Mouse (Mus musculus): ENCODE results near the gene Krt39. TPM values are rescaled to one million over a fixed set of nuclear protein-coding genes. Genes with fewer than 3 reads are reported as not detected.

Gene Krt39
- total RNA-seq, 2 experiments from 2014 or later: not detected

- no peak for DNase-seq
Measured at GRCm38 (mm10) chr11:99471946-99472345, 49.2 kb downstream of the Krt39 start.

- DNase-seq: no peak
Measured at GRCm38 (mm10) chr11:99469228-99469627, 51.9 kb downstream of the Krt39 start.

- DNase-seq: no peak
Measured at GRCm38 (mm10) chr11:99468566-99468965, 52.6 kb downstream of the Krt39 start.

GRCm38 (mm10) chr11:99466316-99466715 is 54.8 kb downstream of the Krt39 start:
- no peak for DNase-seq

GRCm38 (mm10) chr11:99464836-99465235 is 56.3 kb downstream of the Krt39 start:
- DNase-seq: peak; percentile 48 to 85

Other genes with a start within 250 kb of the Krt39 start
- gene Krt24, start 236.1 kb downstream of the Krt39 start, total RNA-seq (2021): not detected
- gene Krt25, start 198.4 kb downstream of the Krt39 start, total RNA-seq (2021): not detected
- gene Krt26, start 183.4 kb downstream of the Krt39 start, total RNA-seq (2021): not detected
- gene Krt27, start 170.2 kb downstream of the Krt39 start, total RNA-seq (2021): not detected
- gene Krt28, start 146.4 kb downstream of the Krt39 start, total RNA-seq (2021): not detected
- 1 to 10 TPM; 4.1 to 5.1 TPM for gene Krt10, start 132.0 kb downstream of the Krt39 start, total RNA-seq (2021)
- gene Krt12, start 99.1 kb downstream of the Krt39 start, total RNA-seq (2021): not detected
- not detected for gene Krt20, start 83.2 kb downstream of the Krt39 start, total RNA-seq (2021)
- gene Krt23, start 28.2 kb downstream of the Krt39 start, total RNA-seq (2021): under 1 TPM in 1 of 2 experiments, not detected in 1; 0.31 TPM
- gene Krt40, start 21.8 kb upstream of the Krt39 start, total RNA-seq (2021): not detected
- gene Krtap3-3, start 29.5 kb upstream of the Krt39 start, total RNA-seq (2021): not detected
- not detected for gene Krtap3-2, start 35.5 kb upstream of the Krt39 start, total RNA-seq (2021)
- not detected for gene Gm11939, start 38.1 kb upstream of the Krt39 start, total RNA-seq (2021)
- not detected for gene Krtap3-1, start 45.3 kb upstream of the Krt39 start, total RNA-seq (2021)
- not detected for gene Krtap1-5, start 59.7 kb upstream of the Krt39 start, total RNA-seq (2021)
- not detected for gene Krtap1-4, start 62.3 kb upstream of the Krt39 start, total RNA-seq (2021)
- not detected for gene Krtap1-3, start 70.0 kb upstream of the Krt39 start, total RNA-seq (2021)
- not detected for gene Krtap9-3, start 76.8 kb upstream of the Krt39 start, total RNA-seq (2021)
- gene Gm11938, start 82.0 kb upstream of the Krt39 start, total RNA-seq (2021): not detected
- not detected for gene Gm11937, start 88.9 kb upstream of the Krt39 start, total RNA-seq (2021)
- not detected for gene Krtap2-4, start 93.5 kb upstream of the Krt39 start, total RNA-seq (2021)
- not detected for gene Gm11562, start 99.1 kb upstream of the Krt39 start, total RNA-seq (2021)
- gene Krtap4-1, start 106.9 kb upstream of the Krt39 start, total RNA-seq (2021): not detected
- gene Krtap4-2, start 113.7 kb upstream of the Krt39 start, total RNA-seq (2021): not detected
- not detected for gene Krtap4-7, start 122.8 kb upstream of the Krt39 start, total RNA-seq (2021)
- gene Gm11555, start 128.9 kb upstream of the Krt39 start, total RNA-seq (2021): not detected
- gene Gm11563, start 137.6 kb upstream of the Krt39 start, total RNA-seq (2021): not detected
- not detected for gene Krtap4-6, start 144.6 kb upstream of the Krt39 start, total RNA-seq (2021)
- not detected for gene Gm14190, start 169.4 kb upstream of the Krt39 start, total RNA-seq (2021)
- gene Gm14180, start 213.0 kb upstream of the Krt39 start, total RNA-seq (2021): not detected